Mouse (Mus musculus) testis, adult 2 months (tissue): ENCODE measurements around the gene Slc26a8. TPM values are rescaled to one million over a fixed set of nuclear protein-coding genes. Genes with fewer than 3 reads are reported as not detected.
A peak's percentile ranks its signal among the peaks of the same experiment; 100 is the strongest.
"Not testable (repeated sequence)": the region's sequence is repeated elsewhere in the genome, so short reads cannot be mapped to it uniquely, and the experiment has no call there.

Experiments
- H3K27ac ChIP-seq: fragments of 200-500 bp; 2 replicates; pipeline ENCODE4 v1.5.1; 2012; ENCODE audit warnings: low read depth, low read length; ENCODE audit not compliant: control insufficient read depth, insufficient read depth
- H3K27me3 ChIP-seq: fragments of 200-500 bp; 2 replicates; pipeline ENCODE4 v1.6.1; 2012; ENCODE audit warnings: mild to moderate bottlenecking, low read length, moderate library complexity; ENCODE audit not compliant: control insufficient read depth, insufficient read depth
- H3K36me3 ChIP-seq: fragments of 200-500 bp; 2 replicates; pipeline ENCODE4 v1.6.1; 2012; ENCODE audit warnings: mild to moderate bottlenecking, low read length; ENCODE audit not compliant: control insufficient read depth, insufficient read depth
- H3K4me1 ChIP-seq: fragments of 200-500 bp; 2 replicates; pipeline ENCODE4 v1.6.1; 2012; ENCODE audit warnings: low read length; ENCODE audit not compliant: control insufficient read depth, insufficient read depth
- H3K4me3 ChIP-seq: fragments of 200-500 bp; 2 replicates; pipeline ENCODE4 v1.5.1; 2012; ENCODE audit warnings: low read depth, mild to moderate bottlenecking, low read length, moderate library complexity, mixed read lengths; ENCODE audit not compliant: control insufficient read depth
- CTCF ChIP-seq: fragments of 200-500 bp; IDR thresholded peaks from 2 replicates; pipeline ENCODE4 v1.5.1; 2012; ENCODE audit warnings: low read depth, mild to moderate bottlenecking, inconsistent platforms, low read length, moderate library complexity; ENCODE audit not compliant: control insufficient read depth, insufficient read depth, insufficient replicate concordance
- POLR2A ChIP-seq: fragments of 200-500 bp; IDR thresholded peaks from 2 replicates; pipeline ENCODE4 v1.6.1; 2012; ENCODE audit warnings: low read depth, mild to moderate bottlenecking, inconsistent platforms, low read length, moderate library complexity; ENCODE audit not compliant: control insufficient read depth
- polyA plus RNA-seq: library from polyadenylated mRNA; depleted of rRNA; stranded (reverse); fragments of >200 nt; gene quantifications from 2 replicates; pipeline ENCODE4 v1.2.3, GENCODE M21; 2012; rRNA removed

Gene Slc26a8
- 170 and 188 TPM in 2 replicates for polyA plus RNA-seq

DNA sequence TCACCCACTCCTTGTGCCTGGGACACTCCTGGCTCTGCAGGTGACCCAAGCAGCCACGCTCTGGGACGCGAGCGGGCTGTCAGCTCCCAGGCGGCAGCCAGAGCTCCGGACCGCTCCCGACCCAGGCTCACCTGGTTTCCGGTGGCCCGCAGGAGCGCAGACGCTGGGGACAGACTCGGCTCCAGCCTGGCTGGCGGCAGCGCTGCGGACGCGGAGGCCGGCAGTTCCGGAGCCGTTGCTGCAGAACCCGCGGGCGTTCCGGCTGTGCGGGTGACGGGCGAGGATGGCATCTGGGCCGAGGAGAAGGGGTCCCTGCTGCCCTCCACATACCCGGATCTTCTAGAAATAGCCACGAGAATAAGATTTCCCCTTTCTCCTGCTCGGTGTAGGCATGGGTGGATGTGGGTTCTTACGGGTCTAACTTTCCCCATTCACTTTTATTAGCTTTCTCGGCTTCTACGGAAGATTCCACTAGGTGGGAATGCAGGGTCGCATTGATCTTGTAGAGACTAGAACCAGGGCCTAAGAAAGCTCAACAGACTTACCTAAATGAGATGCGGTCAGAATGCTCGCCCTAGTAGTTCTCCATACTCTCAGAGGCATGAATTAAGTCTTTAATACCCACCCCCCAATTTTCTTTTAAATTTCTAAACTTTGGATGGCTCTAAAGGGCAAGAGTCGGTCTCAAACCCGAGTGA lies at the start of gene Slc26a8:
TSS of gene Slc26a8 (minus strand) at position 648 of the 698 bp plus-strand sequence.
- peaks cover 3% of the 10 kb centered on the region; the same call in 1 of the 2 replicates for H3K36me3 ChIP-seq
- no peaks in the 10 kb centered on the region for H3K27me3 ChIP-seq
- peak within 1 kb of the TSS; percentile 88 for H3K27ac ChIP-seq
- peak within 1 kb of the TSS; percentile 89 for H3K4me3 ChIP-seq
- TF ChIP-seq POLR2A (peak; percentile 66), CTCF (no peak)
- H3K4me1 ChIP-seq, result peaks cover 17% of the 10 kb centered on the region

DNA sequence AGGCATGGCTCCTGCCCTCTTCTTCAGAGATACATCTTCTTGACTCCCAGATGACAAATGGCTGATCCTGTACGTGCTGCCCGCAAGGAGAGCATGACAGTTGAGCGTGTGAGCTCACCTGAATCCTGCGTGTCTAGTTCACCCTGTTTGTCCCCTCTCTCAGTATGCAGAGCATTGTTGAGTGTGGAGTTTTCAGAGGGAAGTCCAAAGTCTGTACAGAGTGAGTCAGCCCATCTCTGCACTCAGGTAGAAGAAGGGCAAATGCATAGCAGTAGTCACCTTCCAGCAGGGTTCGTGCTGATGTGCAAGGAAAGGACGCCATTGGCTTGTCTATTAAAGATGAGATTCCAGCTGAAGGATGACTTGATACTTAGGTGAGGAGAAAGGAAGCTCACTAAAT lies 49.2 kb upstream of the Slc26a8 start:
- no peaks in the 10 kb centered on the region for H3K27me3 ChIP-seq
- TF ChIP-seq CTCF (no peak), POLR2A (no peak)
- no peaks in the 10 kb centered on the region for H3K36me3 ChIP-seq

DNA sequence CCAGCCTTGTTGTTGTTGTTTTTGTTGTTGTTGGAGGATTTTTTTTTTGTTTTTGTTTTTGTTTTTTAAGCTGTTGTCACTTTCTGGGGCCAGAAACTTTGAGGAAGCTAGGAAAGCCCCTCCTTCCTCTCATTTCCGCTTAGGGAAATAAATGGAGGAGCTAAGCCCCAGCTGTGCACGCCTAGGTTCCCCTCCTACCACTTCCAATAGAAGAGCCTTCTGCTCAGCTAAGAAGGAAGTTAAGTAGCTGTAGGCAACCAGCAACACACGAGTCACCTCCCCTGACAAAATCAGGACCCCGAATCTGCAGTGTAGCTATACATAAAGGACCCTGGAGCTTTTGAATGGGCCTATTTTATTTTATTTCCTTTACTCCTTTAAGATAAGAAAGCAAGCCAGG lies 47.9 kb upstream of the Slc26a8 start:
- H3K4me3 ChIP-seq, result no peak overlapping the region
- TF ChIP-seq POLR2A (no peak), CTCF (no peak)
- no peak overlapping the region for H3K27ac ChIP-seq
- H3K27me3 ChIP-seq, result no peaks in the 10 kb centered on the region
- H3K4me1 ChIP-seq, result no peaks in the 10 kb centered on the region
- no peaks in the 10 kb centered on the region for H3K36me3 ChIP-seq

More for the DNA sequence above, 49.2 kb upstream of the Slc26a8 start:
- Histone ChIP-seq H3K27ac (no peak overlapping the region), H3K4me1 (no peaks in the 10 kb centered on the region), H3K4me3 (no peak overlapping the region)

DNA sequence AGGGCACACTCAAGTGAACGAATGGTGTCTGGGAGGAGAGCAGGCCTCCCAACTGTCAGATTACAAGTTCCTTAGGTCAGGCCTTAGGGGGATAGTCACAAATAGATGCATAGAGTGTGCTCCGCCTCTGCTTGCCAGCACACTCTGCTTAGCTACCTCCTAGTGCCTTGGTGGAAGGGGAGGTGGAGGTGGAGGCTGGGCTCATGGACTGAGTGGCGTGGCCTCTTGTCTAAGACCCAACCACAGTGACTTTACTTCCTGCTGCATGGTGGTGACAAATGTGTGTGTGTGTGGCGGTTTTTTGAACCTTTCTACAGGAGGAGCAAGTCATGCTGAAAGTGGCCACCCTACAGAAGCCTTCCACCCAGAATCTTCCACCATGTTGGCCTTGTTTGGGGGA lies 46.5 kb upstream of the Slc26a8 start:
- H3K27ac ChIP-seq, result no peak overlapping the region
- H3K4me1 ChIP-seq, result no peaks in the 10 kb centered on the region
- H3K4me3 ChIP-seq, result no peak overlapping the region
- H3K36me3 ChIP-seq, result no peaks in the 10 kb centered on the region; the same call in 1 of the 2 replicates
- no peaks in the 10 kb centered on the region for H3K27me3 ChIP-seq
- TF ChIP-seq POLR2A (no peak), CTCF (no peak)

DNA sequence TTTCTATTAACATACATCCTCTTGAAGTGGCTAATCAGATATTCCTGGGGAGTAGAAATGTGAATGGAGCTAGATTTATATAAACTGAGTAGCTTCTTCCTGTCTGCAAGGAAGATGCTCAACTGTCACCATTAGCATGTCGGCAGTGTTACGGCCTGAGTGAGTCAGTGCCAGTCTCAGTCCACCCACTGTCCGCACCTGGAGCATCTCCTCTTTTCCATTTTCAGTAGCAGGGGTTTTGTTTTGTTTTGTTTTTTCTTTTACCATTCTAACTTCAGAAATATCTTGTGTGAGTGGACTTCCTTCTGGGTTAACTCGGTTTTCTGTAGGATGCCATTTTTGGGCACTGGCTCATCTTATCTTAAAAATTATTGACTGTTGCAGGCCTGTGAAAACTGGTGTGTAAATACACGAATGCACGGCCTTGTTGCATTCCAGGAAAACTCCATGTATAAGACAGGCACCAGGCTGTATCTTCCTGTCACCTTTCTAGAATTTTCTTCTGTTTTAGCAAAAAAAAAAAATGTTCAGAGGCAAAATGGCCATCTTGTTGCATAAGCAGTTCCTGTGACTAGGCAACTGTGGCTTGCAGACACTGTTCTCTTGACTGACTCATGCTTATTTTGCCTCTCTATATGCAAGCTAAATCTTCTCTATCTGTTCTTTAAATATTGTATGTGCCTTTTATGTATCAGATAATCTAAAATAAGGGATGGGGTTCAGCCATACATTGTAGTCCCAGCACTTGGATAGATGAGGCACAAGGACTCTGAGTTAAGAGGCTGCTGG lies 45.5 kb upstream of the Slc26a8 start:
- no peak for TF ChIP-seq CTCF
- no peak for TF ChIP-seq POLR2A
- Histone ChIP-seq H3K27me3 (no peaks in the 10 kb centered on the region), H3K36me3 (no peaks in the 10 kb centered on the region; the same call in 1 of the 2 replicates)

DNA sequence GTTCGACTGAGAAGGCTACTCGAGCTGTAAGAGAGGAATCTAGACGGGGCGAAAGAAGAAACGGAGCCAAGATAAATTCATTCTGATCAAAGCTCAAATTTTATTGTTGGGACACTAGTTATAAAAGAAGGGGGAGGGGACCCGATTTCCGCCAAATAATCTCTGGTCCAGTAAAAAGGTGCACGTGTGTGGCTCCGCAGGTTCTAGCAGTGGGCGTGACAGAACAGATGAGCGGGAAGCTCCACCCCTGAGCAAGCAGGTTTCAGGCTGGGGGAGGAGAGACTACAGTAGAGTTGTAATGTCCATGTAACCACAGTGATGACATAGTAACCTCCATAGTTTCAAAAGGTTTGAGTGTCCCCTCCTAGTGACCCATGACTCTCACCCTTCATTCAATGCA lies 37.5 kb upstream of the Slc26a8 start:
- H3K36me3 ChIP-seq, H3K4me1 ChIP-seq, H3K27ac ChIP-seq, H3K4me3 ChIP-seq, H3K27me3 ChIP-seq: not testable (repeated sequence)

More for the DNA sequence above, 45.5 kb upstream of the Slc26a8 start:
- H3K4me3 ChIP-seq, result no peak overlapping the region
- H3K27ac ChIP-seq, result no peak overlapping the region
- H3K4me1 ChIP-seq, result no peaks in the 10 kb centered on the region

DNA sequence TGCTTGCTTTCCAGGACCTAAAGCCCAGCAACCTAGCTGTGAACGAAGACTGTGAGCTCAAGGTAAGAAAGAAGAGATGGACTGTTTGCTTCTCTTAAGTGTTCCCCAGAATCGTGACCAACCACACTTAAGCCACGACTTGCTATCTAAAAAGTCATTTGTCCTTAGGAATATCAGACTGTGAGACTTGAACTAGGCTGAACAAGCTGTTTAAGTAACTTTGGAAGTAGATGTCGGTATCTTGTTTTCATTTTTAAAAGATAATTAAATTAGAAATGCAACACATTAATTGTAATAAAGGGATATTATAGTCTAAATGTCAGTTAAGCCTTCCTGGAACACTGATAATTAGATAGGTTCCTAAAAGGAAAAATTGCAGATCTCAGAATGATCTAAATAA lies 35.8 kb upstream of the Slc26a8 start, which contains the start of gene AC170998.1:
TSS of gene AC170998.1 (plus strand) at position 301 of the 400 bp plus-strand sequence.
- no peaks in the 10 kb centered on the region for H3K36me3 ChIP-seq

More for the DNA sequence above, 35.8 kb upstream of the Slc26a8 start, which contains the start of gene AC170998.1:
- no peaks in the 10 kb centered on the region for H3K4me1 ChIP-seq
- TF ChIP-seq CTCF, result no peak
- no peak for TF ChIP-seq POLR2A
- H3K27me3 ChIP-seq, result no peaks in the 10 kb centered on the region
- no peak within 1 kb of the TSS for H3K27ac ChIP-seq
- H3K4me3 ChIP-seq, result no peak within 1 kb of the TSS
